Mouse (Mus musculus) limb, embryonic 11.5 days (tissue): ENCODE measurements at regions not wholly inside any gene's neighbourhood (a gene's known extent, or its start where the extent isn't known, plus 50 kb on each side); places are given as distances from the start of the nearest gene placed in this dataset.

Experiments
- ATAC-seq: fragments of 200-750 bp; cut with Nextera tagmentation; 2 replicates; pipeline ENCODE4 v1.8.0; 2017; ENCODE audit warnings: low read depth; ENCODE audit not compliant: insufficient number of reproducible peaks, low FRiP score, low TSS enrichment
- DNase-seq: peaks from one replicate; pipeline ENCODE4 v3.0.0-alpha.2; 2015; ENCODE audit warnings: low spot score
- H3K27ac ChIP-seq: fragments of 300-500 bp; sonication (generic); replicated peaks from 2 replicates; pipeline ENCODE4 v1.5.1; 2014; ENCODE audit warnings: low read depth, mild to moderate bottlenecking, low read length
- H3K27me3 ChIP-seq: fragments of 300-500 bp; sonication (generic); 2 replicates; pipeline ENCODE4 v1.6.1; 2014; ENCODE audit warnings: mild to moderate bottlenecking, low read length, mixed read lengths; ENCODE audit not compliant: control insufficient read depth, insufficient read depth
- H3K36me3 ChIP-seq: fragments of 300-500 bp; sonication (generic); 2 replicates; pipeline ENCODE4 v1.6.1; 2014; ENCODE audit warnings: mild to moderate bottlenecking, low read length, moderate library complexity, mixed read lengths; ENCODE audit not compliant: control insufficient read depth, insufficient read depth
- H3K4me1 ChIP-seq: fragments of 300-500 bp; sonication (generic); 2 replicates; pipeline ENCODE4 v1.6.1; 2014; ENCODE audit warnings: low read length, mixed read lengths; ENCODE audit not compliant: control insufficient read depth, insufficient read depth
- H3K4me2 ChIP-seq: fragments of 300-500 bp; sonication (generic); 2 replicates; pipeline ENCODE4 v1.6.1; 2014; ENCODE audit warnings: low read depth, mild to moderate bottlenecking, moderate library complexity; ENCODE audit not compliant: severe bottlenecking
- H3K4me3 ChIP-seq: fragments of 300-500 bp; sonication (generic); 2 replicates; pipeline ENCODE4 v1.5.1; 2014; ENCODE audit warnings: low read depth, low read length
- H3K9ac ChIP-seq: fragments of 300-500 bp; sonication (generic); 2 replicates; pipeline ENCODE4 v1.6.1; 2014; ENCODE audit warnings: mild to moderate bottlenecking, low read length
- H3K9me3 ChIP-seq: fragments of 300-500 bp; sonication (generic); 2 replicates; pipeline ENCODE4 v1.6.1; 2016; ENCODE audit warnings: low read length; ENCODE audit not compliant: control insufficient read depth
- WGBS: fragments of 180-500 bp; shearing (Covaris S2); extraction: QIAGEN DNeasy Blood & Tissue Kit; methylation state at CpG from one replicate; pipeline ENCODE4 v1.1.7; 2014; 5-methylcytosine and 5-hydroxymethylcytosine counted together

- H3K9ac ChIP-seq, result no peak overlapping the region
- no peak overlapping the region for H3K4me3 ChIP-seq
- WGBS, result 88% methylated on average over 6 of the region's 6 CpGs
- no peaks in the 10 kb centered on the region for H3K9me3 ChIP-seq
- ATAC-seq (no peak), DNase-seq (no peak)
- peaks cover 8% of the 10 kb centered on the region for H3K4me1 ChIP-seq
- no peaks in the 10 kb centered on the region for H3K36me3 ChIP-seq
- no peak overlapping the region for H3K4me2 ChIP-seq
- peaks cover 5% of the 10 kb centered on the region; the same call in 1 of the 2 replicates for H3K27me3 ChIP-seq
- H3K27ac ChIP-seq, result no peak overlapping the region
Measured at GRCm38 (mm10) chr6:100429511-100429910, 142.2 kb upstream of the Rybp start.

- no peaks in the 10 kb centered on the region for H3K9me3 ChIP-seq
- DNase-seq, result no peak
- H3K27me3 ChIP-seq, result peaks cover 5% of the 10 kb centered on the region; the same call in 1 of the 2 replicates
- peaks cover 8% of the 10 kb centered on the region for H3K4me1 ChIP-seq
- ATAC-seq, result no peak
- no peak overlapping the region for H3K4me3 ChIP-seq
- no peak overlapping the region for H3K9ac ChIP-seq
- no peak overlapping the region for H3K27ac ChIP-seq
- no peaks in the 10 kb centered on the region for H3K36me3 ChIP-seq
- H3K4me2 ChIP-seq, result no peak overlapping the region
- 71% methylated on average over 6 of the region's 6 CpGs for WGBS
Measured at GRCm38 (mm10) chr6:100428759-100429158, 141.5 kb upstream of the Rybp start.

GRCm38 (mm10) chr6:100425551-100425950, 138.3 kb upstream of the Rybp start:
- H3K36me3 ChIP-seq, result no peaks in the 10 kb centered on the region
- H3K4me1 ChIP-seq, result peaks cover 23% of the 10 kb centered on the region
- H3K4me3 ChIP-seq, result no peak overlapping the region
- H3K27ac ChIP-seq, result no peak overlapping the region
- no peak for DNase-seq
- ATAC-seq, result no peak
- H3K9ac ChIP-seq, result no peak overlapping the region
- no peaks in the 10 kb centered on the region for H3K9me3 ChIP-seq
- 60% methylated on average over 1 of the region's 1 CpGs for WGBS
- no peak overlapping the region for H3K4me2 ChIP-seq
- H3K27me3 ChIP-seq, result peaks cover 5% of the 10 kb centered on the region; the same call in 1 of the 2 replicates

- H3K9ac ChIP-seq, result no peak overlapping the region
- H3K4me2 ChIP-seq, result no peak overlapping the region
- no peaks in the 10 kb centered on the region for H3K9me3 ChIP-seq
- peaks cover 30% of the 10 kb centered on the region for H3K4me1 ChIP-seq
- 61% methylated on average over 12 of the region's 12 CpGs for WGBS
- H3K27me3 ChIP-seq, result peaks cover 3% of the 10 kb centered on the region; the same call in 1 of the 2 replicates
- DNase-seq, result no peak
- H3K36me3 ChIP-seq, result no peaks in the 10 kb centered on the region
- H3K4me3 ChIP-seq, result no peak overlapping the region
- no peak for ATAC-seq
- H3K27ac ChIP-seq, result no peak overlapping the region
Measured at GRCm38 (mm10) chr6:100424788-100425403, 137.6 kb upstream of the Rybp start.

- no peak overlapping the region for H3K4me2 ChIP-seq
- H3K27ac ChIP-seq, result no peak overlapping the region
- 91% methylated on average over 6 of the region's 6 CpGs for WGBS
- no peak overlapping the region for H3K4me3 ChIP-seq
- H3K4me1 ChIP-seq, result peaks cover 30% of the 10 kb centered on the region
- H3K9me3 ChIP-seq, result no peaks in the 10 kb centered on the region
- ATAC-seq, result no peak
- no peak for DNase-seq
- no peaks in the 10 kb centered on the region for H3K36me3 ChIP-seq
- no peaks in the 10 kb centered on the region for H3K27me3 ChIP-seq
- H3K9ac ChIP-seq, result no peak overlapping the region
Measured at GRCm38 (mm10) chr6:100424181-100424580, 136.9 kb upstream of the Rybp start.

GRCm38 (mm10) chr6:100423636-100424035, 136.4 kb upstream of the Rybp start:
- Histone ChIP-seq H3K27me3 (no peaks in the 10 kb centered on the region), H3K4me1 (peaks cover 29% of the 10 kb centered on the region)

GRCm38 (mm10) chr6:100422603-100423002, 135.3 kb upstream of the Rybp start:
- no peak overlapping the region for H3K4me2 ChIP-seq
- H3K9ac ChIP-seq, result no peak overlapping the region
- WGBS, result 77% methylated on average over 6 of the region's 6 CpGs
- H3K36me3 ChIP-seq, result no peaks in the 10 kb centered on the region
- peaks cover 26% of the 10 kb centered on the region for H3K4me1 ChIP-seq
- H3K4me3 ChIP-seq, result no peak overlapping the region
- no peaks in the 10 kb centered on the region for H3K9me3 ChIP-seq
- ATAC-seq (peak; percentile 10; the same call in 1 of the 2 replicates), DNase-seq (no peak)
- H3K27ac ChIP-seq, result peak overlapping the region; percentile 68; the same call in 1 of the 2 replicates
- H3K27me3 ChIP-seq, result no peaks in the 10 kb centered on the region

More at GRCm38 (mm10) chr6:100423636-100424035, 136.4 kb upstream of the Rybp start:
- Histone ChIP-seq H3K9me3 (no peaks in the 10 kb centered on the region), H3K4me2 (no peak overlapping the region), H3K27ac (no peak overlapping the region), H3K4me3 (no peak overlapping the region), H3K36me3 (no peaks in the 10 kb centered on the region), H3K9ac (no peak overlapping the region)
- no peak for ATAC-seq
- no peak for DNase-seq
- WGBS, result 93% methylated on average over 12 of the region's 12 CpGs

GRCm38 (mm10) chr6:100421706-100422578, 134.7 kb upstream of the Rybp start:
- H3K9ac ChIP-seq, result no peak overlapping the region
- H3K4me3 ChIP-seq, result no peak overlapping the region
- WGBS, result 3% methylated on average over 24 of the region's 24 CpGs
- peak overlapping the region; percentile 68 for H3K27ac ChIP-seq
- peaks cover 26% of the 10 kb centered on the region for H3K4me1 ChIP-seq
- peak overlapping the region; percentile 18; the same call in 1 of the 2 replicates for H3K4me2 ChIP-seq
- H3K27me3 ChIP-seq, result no peaks in the 10 kb centered on the region
- H3K9me3 ChIP-seq, result no peaks in the 10 kb centered on the region
- DNase-seq, result peak; percentile 86
- ATAC-seq, result peak; percentile 67
- H3K36me3 ChIP-seq, result no peaks in the 10 kb centered on the region
